Mouse (Mus musculus) brain, embryonic 14.5 days (tissue): ENCODE data around the gene Ceacam15. TPM values are rescaled to one million over a fixed set of nuclear protein-coding genes. Genes with fewer than 3 reads are reported as not detected.
"Not testable (repeated sequence)": the region's sequence is repeated elsewhere in the genome, so short reads cannot be mapped to it uniquely, and the experiment has no call there.

Experiments used
- DNase-seq: peaks from one replicate; pipeline ENCODE4 v3.0.0-alpha.2; 2011; ENCODE audit warnings: low read depth
- CTCF ChIP-seq: fragments of 200-500 bp; IDR thresholded peaks from 2 replicates; pipeline ENCODE4 v1.5.1; 2012; ENCODE audit warnings: inconsistent platforms, mild to moderate bottlenecking, moderate library complexity, borderline replicate concordance; ENCODE audit not compliant: insufficient read depth, insufficient read length; ENCODE audit errors: extremely low read depth
- POLR2A ChIP-seq: fragments of 200-500 bp; IDR thresholded peaks from 2 replicates; pipeline ENCODE4 v1.6.1; 2012; ENCODE audit warnings: mild to moderate bottlenecking, inconsistent platforms, borderline replicate concordance; ENCODE audit not compliant: poor library complexity, insufficient read depth, insufficient read length, severe bottlenecking; ENCODE audit errors: extremely low read depth
- polyA plus RNA-seq: library from polyadenylated mRNA; depleted of rRNA; stranded (reverse); fragments of >200 nt; gene quantifications from 2 replicates; pipeline ENCODE4 v1.2.3, GENCODE M21; 2012; rRNA removed

Gene Ceacam15
- polyA plus RNA-seq, result not detected in 2 replicates

GRCm38 (mm10) chr7:16675605-16676004 is at the start of gene Ceacam15:
Gene Ceacam15 (minus strand): TSS chr7:16675705.
- no peak for DNase-seq
- TF ChIP-seq POLR2A, result no peak
- no peak for TF ChIP-seq CTCF

DNA sequence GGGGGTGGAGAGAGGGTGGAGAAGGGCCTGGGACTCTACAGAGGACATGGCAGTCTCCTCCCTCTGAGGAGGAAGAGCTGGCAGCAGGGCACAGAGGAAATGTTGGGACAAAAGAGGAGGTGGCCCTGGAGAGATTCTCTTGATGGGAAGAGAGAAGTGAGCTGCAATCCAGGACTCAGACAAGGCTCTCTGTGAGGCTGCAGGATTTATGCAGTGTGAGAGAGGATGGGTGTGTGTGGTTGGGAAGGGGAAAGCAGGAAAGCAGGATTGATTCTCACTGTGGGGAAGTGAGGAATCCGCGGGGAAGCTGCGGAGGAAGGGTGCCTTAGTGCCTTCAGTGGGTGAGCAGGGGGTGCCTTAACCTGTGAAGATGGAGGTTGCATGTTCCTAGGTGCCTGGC is 47.0 kb upstream of the Ceacam15 start:
- not testable (repeated sequence) for DNase-seq

GRCm38 (mm10) chr7:16721629-16722028 is 46.1 kb upstream of the Ceacam15 start, which contains the start of gene Ceacam9:
Gene Ceacam9 (plus strand): TSS chr7:16721929.
- no peak for DNase-seq
- TF ChIP-seq CTCF, result no peak
- no peak for TF ChIP-seq POLR2A

DNA sequence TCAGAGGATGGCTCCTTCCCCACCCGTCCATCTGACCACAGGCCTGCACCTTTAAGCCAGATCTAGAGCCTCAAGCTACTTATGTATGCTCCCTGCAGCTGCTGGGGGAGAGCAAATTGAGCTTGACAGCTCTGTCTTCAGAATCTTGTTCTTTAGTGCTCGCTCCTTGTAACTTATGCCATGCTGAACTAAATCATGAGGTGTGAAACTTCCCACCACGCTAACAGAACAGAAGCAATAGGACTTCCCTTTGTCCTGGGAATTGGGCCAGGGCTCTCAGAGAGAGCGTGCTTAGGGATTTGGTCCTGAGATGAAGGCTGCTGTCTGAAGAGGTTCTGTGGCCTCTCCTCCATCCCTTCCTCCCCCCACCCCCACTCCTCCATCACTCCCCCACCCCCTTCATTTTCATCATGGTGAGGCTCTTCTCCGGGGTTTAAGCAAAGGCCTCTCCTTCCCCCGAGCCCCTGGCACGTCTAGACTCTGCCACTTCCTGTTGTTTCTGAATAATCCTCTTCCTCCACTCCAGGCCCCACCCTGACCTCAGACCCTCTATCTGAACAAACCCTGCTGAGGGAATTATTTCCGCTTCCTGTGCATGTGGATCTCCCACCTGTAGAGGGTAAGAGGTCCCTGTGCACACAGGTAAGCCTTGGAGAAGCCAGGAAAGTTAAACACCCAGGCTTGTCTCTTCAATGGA is 41.1 kb upstream of the Ceacam15 start:
- DNase-seq, result not testable (repeated sequence)

DNA sequence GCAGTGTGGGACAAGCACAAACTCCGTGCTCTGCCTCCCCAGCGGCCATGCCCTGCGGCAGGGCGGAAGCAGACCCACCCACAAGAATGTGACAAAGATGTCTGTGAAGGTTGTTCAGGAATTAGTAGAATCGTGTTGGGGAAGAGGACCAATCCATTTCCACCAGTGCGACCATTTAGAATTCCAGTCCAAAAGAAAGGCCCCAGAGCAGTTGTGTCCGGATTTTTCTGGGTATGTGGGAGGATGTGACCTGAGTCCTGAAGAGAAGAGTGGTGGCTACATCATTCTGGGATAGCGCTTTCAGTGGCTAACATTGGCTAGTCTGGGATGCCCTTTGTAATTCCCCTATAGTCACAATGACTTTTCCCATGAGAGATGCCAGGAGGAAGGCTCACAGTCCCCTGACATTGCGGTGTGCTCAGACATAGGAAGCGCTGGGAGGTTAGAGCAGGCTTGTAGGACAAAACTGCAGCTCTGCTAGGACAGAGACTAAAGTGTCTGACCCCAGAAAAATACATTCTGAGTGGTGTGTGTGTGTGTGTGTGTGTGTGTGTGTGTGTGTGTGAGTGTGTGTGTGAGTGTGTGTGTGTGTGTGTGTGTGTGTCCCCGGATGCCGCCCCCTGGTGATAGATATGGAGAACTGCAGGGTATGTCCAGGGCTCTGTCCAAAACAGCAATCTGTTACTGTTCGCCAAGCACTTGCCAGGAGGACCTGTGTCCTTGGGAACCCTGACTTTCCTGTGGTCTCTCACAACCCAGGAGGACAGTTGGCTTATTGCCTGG is 37.3 kb upstream of the Ceacam15 start:
- TF ChIP-seq POLR2A, result no peak
- TF ChIP-seq CTCF, result 0 out of 2 replicates have a peak, but pooled peaks have one; percentile 12

DNA sequence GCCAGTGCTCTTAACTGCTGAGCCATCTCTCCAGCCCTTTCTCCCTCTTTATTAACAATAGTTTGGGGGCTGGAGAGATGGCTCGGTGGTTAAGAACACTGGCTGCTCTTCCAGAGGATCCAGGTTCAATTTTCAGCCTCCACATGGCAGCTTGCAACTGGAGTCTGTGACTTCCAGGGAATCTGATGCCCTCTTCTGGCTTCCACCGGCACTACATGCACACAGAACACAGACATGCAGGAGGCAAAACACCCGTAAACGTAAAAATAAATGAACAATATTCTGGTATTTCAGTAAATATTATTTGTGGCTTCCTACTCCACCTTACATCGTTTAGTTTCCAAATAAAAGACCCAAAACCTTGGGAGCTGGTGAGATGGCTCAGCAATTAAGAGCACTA is 35.1 kb upstream of the Ceacam15 start:
- peak; percentile 24; the same call in 1 of the 2 replicates for TF ChIP-seq CTCF
- no peak for TF ChIP-seq POLR2A
- no peak for DNase-seq

More for the DNA sequence above, 37.3 kb upstream of the Ceacam15 start:
- DNase-seq, result no peak

DNA sequence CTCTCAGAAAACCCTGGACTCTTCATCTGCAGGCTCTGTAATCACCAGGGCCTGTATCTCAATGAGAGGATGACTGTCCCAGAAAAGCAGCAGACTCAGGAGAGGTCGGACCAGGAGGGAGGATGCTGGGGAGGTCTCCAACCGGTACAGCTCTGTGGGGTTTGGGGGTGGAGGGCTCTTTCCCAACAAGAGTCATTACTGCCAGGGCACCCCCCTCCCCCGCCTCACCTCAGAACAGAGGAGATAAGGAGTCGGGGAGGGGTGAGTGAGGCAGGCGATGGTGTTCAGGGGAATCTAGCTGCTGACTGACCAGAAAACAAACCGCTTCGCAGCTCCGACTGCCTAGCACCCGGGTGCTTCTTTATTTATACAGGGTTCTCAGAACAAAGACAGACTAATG is 32.7 kb upstream of the Ceacam15 start:
- no peak for DNase-seq
- TF ChIP-seq POLR2A, result no peak
- no peak for TF ChIP-seq CTCF

DNA sequence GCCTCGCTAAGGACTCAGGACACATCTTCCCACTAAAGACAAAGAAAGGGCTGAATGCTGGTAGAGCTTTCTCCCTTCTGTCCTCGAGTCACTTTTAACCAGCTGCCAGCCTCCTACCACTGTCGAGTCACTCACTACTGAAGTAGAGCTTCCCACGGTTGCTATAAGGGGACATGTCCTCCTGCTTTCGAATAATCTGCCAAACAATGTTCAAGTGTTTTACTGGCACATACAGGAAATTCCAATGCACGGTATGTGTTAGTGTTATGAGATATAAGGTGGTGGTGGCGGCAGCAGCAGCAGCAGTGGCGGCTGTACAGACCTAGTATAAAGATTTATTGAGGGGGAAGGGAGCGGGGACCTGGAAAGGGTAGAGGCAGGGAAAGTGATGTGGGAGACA is 30.9 kb upstream of the Ceacam15 start:
- DNase-seq, result no peak
- no peak for TF ChIP-seq CTCF
- no peak for TF ChIP-seq POLR2A

DNA sequence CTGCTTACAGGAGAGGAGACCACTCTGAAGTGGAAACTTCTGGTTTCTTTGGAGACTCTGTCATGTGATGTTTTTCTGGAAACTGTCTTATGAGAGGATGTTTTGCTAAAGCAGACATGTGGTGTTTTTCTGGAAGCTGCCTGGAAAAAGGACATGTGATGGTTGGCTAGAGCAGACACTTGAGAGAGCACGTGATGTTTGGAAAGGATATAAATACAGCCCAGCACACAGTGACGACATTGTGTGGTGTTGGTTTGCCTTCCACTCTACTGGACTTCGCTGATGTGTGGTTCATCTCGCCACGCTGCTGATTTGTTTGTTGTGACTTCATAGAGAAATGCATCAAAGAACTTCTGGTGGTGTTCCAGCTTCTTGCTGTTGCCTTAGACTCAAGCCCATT is 25.1 kb upstream of the Ceacam15 start:
- DNase-seq, result no peak
- TF ChIP-seq CTCF (no peak), POLR2A (no peak)

DNA sequence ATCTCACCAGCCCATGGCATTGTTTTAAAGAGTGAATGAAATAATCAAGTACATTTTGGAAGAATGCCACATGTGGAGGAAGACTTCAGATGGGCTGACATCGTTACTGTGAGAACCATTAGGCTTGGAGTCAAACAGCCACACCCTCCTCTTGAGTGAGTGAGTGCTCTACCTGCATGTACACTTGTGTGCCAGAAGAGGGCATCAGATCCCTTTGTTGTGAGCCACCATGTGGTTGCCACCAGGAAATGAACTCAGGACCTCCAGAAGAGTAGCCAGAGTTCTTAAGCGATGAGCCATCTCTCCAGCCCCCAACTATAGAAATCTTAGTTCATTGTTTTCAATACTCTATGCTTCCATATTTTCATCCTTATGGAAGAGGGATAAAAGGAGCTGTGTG is 23.5 kb upstream of the Ceacam15 start:
- no peak for DNase-seq
- no peak for TF ChIP-seq POLR2A
- peak; percentile 18; the same call in 1 of the 2 replicates for TF ChIP-seq CTCF

- TF ChIP-seq CTCF (peak; percentile 25; the same call in 1 of the 2 replicates), POLR2A (no peak)
- peak; percentile 11 for DNase-seq
Measured at GRCm38 (mm10) chr7:16695025-16695424, 19.5 kb upstream of the Ceacam15 start.

GRCm38 (mm10) chr7:16689196-16689595 is 13.7 kb upstream of the Ceacam15 start:
- no peak for DNase-seq

GRCm38 (mm10) chr7:16680194-16680593 is 4.7 kb upstream of the Ceacam15 start:
- not testable (repeated sequence) for DNase-seq

More at GRCm38 (mm10) chr7:16689196-16689595, 13.7 kb upstream of the Ceacam15 start:
- TF ChIP-seq POLR2A (no peak), CTCF (no peak)

GRCm38 (mm10) chr7:16674699-16675098 is 806 bp downstream of the Ceacam15 start:
- DNase-seq, result not testable (repeated sequence)
